In the genomic region with DNA sequence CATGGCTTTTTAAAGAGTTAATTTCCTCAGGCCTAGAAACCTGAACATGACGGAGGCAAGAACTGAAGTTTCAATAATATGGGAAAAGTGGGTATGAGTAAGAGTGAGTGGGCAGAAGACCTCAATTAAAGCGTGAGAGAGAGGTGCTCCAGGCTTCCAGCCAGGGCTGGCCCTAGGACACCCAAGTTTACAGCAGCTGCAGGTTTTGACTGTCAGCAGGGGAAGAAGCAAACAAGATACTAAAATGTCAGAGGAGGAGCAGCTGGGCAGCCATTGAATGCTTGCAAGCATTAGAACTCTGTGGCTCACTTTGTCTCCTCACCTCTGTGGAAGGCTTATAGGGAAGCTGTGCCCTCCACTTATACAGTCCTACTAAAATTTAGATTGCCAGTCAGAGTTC, we compare ENCODE assay signal across 23 mouse cellular contexts. TPM values are rescaled to one million over a fixed set of nuclear protein-coding genes. Genes with fewer than 3 reads are reported as not detected.
DNase-seq lines count a peak whose midpoint lies in the region; ATAC-seq lines count a peak whose summit lies in the region.
"Had no signal": no experiment of that assay in that cellular context is flagged by ENCODE, and none has a peak within 500 bp of the region (broad histone marks: within the 10 kb centered on the region; RNA-seq: fewer than 3 reads in every experiment).

No protein-coding gene starts in this region.

- H3K4me3 ChIP-seq in heart, embryonic 11.5 days (ENCODE audit: low read depth, low read length), result no peak overlapping the region
- H3K4me3 ChIP-seq in heart, embryonic 10.5 days, result no peak overlapping the region
- H3K4me3 ChIP-seq in neural tube, embryonic 13.5 days, result no peak overlapping the region
- no peak overlapping the region for H3K4me3 ChIP-seq in heart, embryonic 15.5 days
- no peak overlapping the region for H3K4me3 ChIP-seq in limb, embryonic 10.5 days
- H3K4me3 ChIP-seq: limb, embryonic 13.5 days; liver, embryonic 13.5 days; midbrain, embryonic 12.5 days; neural tube, embryonic 12.5 days had no signal

- H3K9ac ChIP-seq in heart, embryonic 11.5 days (ENCODE audit: low read depth, low read length), result no peak overlapping the region
- no peak overlapping the region for H3K9ac ChIP-seq in neural tube, embryonic 13.5 days
- H3K9ac ChIP-seq in heart, embryonic 15.5 days, result no peak overlapping the region
- H3K9ac ChIP-seq: limb, embryonic 13.5 days; liver, embryonic 13.5 days; midbrain, embryonic 12.5 days; neural tube, embryonic 12.5 days had no signal

- H3K27me3 ChIP-seq in heart, embryonic 11.5 days (ENCODE audit: control insufficient read depth, insufficient read depth, low read length), result no peaks in the 10 kb centered on the region
- no peaks in the 10 kb centered on the region for H3K27me3 ChIP-seq in heart, embryonic 10.5 days (ENCODE audit: insufficient read depth, poor library complexity, severe bottlenecking)
- no peaks in the 10 kb centered on the region for H3K27me3 ChIP-seq in neural tube, embryonic 13.5 days
- H3K27me3 ChIP-seq in heart, embryonic 15.5 days, result no peaks in the 10 kb centered on the region
- no peaks in the 10 kb centered on the region for H3K27me3 ChIP-seq in limb, embryonic 10.5 days (ENCODE audit: low read depth, poor library complexity, severe bottlenecking)
- H3K27me3 ChIP-seq: limb, embryonic 13.5 days; liver, embryonic 13.5 days; midbrain, embryonic 12.5 days; neural tube, embryonic 12.5 days had no signal

- 59% methylated on average over 2 of the region's 2 CpGs for WGBS in heart, embryonic 11.5 days (ENCODE audit: insufficient replicate concordance)
- 82% methylated on average over 2 of the region's 2 CpGs for whole genome bisulfite sequencing in heart, embryonic 10.5 days
- WGBS in neural tube, embryonic 13.5 days, result 56% methylated on average over 2 of the region's 2 CpGs
- WGBS in heart, embryonic 15.5 days, result 37% methylated on average over 2 of the region's 2 CpGs
- 85% methylated on average over 2 of the region's 2 CpGs for whole genome bisulfite sequencing in limb, embryonic 10.5 days

- no peaks in the 10 kb centered on the region for H3K9me3 ChIP-seq in heart, embryonic 11.5 days (replicated peaks; ENCODE audit: control insufficient read depth, low read length)
- H3K9me3 ChIP-seq in heart, embryonic 10.5 days, result no peaks in the 10 kb centered on the region
- H3K9me3 ChIP-seq in neural tube, embryonic 13.5 days, result no peaks in the 10 kb centered on the region
- no peaks in the 10 kb centered on the region for H3K9me3 ChIP-seq in heart, embryonic 15.5 days (replicated peaks)
- H3K9me3 ChIP-seq in limb, embryonic 10.5 days (replicated peaks), result no peaks in the 10 kb centered on the region
- H3K9me3 ChIP-seq: limb, embryonic 13.5 days; liver, embryonic 13.5 days; midbrain, embryonic 12.5 days; neural tube, embryonic 12.5 days had no signal

- no peaks in the 10 kb centered on the region for H3K36me3 ChIP-seq in heart, embryonic 11.5 days (ENCODE audit: control insufficient read depth, insufficient read depth, low read length)
- H3K36me3 ChIP-seq in heart, embryonic 10.5 days, result no peaks in the 10 kb centered on the region
- H3K36me3 ChIP-seq in neural tube, embryonic 13.5 days, result no peaks in the 10 kb centered on the region
- no peaks in the 10 kb centered on the region for H3K36me3 ChIP-seq in heart, embryonic 15.5 days
- no peaks in the 10 kb centered on the region for H3K36me3 ChIP-seq in limb, embryonic 10.5 days
- H3K36me3 ChIP-seq: limb, embryonic 13.5 days; liver, embryonic 13.5 days; midbrain, embryonic 12.5 days; neural tube, embryonic 12.5 days had no signal

- H3K4me1 ChIP-seq in heart, embryonic 11.5 days (ENCODE audit: control insufficient read depth, insufficient read depth, low read length), result peaks cover 12% of the 10 kb centered on the region; the same call in 1 of the 2 replicates
- H3K4me1 ChIP-seq in heart, embryonic 10.5 days, result peaks cover 18% of the 10 kb centered on the region; the same call in 1 of the 2 replicates
- peaks cover 22% of the 10 kb centered on the region for H3K4me1 ChIP-seq in neural tube, embryonic 13.5 days (replicated peaks)
- H3K4me1 ChIP-seq in heart, embryonic 15.5 days (replicated peaks), result peaks cover 16% of the 10 kb centered on the region
- H3K4me1 ChIP-seq in limb, embryonic 10.5 days, result no peaks in the 10 kb centered on the region
- H3K4me1 ChIP-seq: limb, embryonic 13.5 days; liver, embryonic 13.5 days; midbrain, embryonic 12.5 days had no signal

- peak overlapping the region; percentile 41; the same call in 1 of the 2 replicates for H3K27ac ChIP-seq in heart, embryonic 11.5 days (ENCODE audit: low read depth, low read length)
- H3K27ac ChIP-seq in heart, embryonic 10.5 days, result no peak overlapping the region
- H3K27ac ChIP-seq in neural tube, embryonic 13.5 days (replicated peaks), result 0 out of 2 replicates have a peak overlapping the region, but pooled peaks have one; percentile 15
- H3K27ac ChIP-seq in heart, embryonic 15.5 days, result peak overlapping the region; percentile 56
- H3K27ac ChIP-seq in limb, embryonic 10.5 days, result no peak overlapping the region
- H3K27ac ChIP-seq: limb, embryonic 13.5 days; liver, embryonic 13.5 days; midbrain, embryonic 12.5 days; neural tube, embryonic 12.5 days had no signal

- no peak for ATAC-seq in heart, embryonic 11.5 days (replicated peaks; ENCODE audit: insufficient number of reproducible peaks, low FRiP score, low TSS enrichment)
- ATAC-seq in neural tube, embryonic 13.5 days (ENCODE audit: low read depth), result no peak
- ATAC-seq in heart, embryonic 15.5 days (replicated peaks; ENCODE audit: insufficient number of reproducible peaks, insufficient read depth, low FRiP score, low read depth), result no peak
- ATAC-seq: hindbrain, embryonic 16.5 days; intestine, embryonic 16.5 days had no signal

- H3K4me2 ChIP-seq in heart, embryonic 11.5 days, result no peak overlapping the region
- no peak overlapping the region for H3K4me2 ChIP-seq in neural tube, embryonic 13.5 days
- peak overlapping the region; percentile 34 for H3K4me2 ChIP-seq in heart, embryonic 15.5 days
- H3K4me2 ChIP-seq: limb, embryonic 13.5 days; liver, embryonic 13.5 days; midbrain, embryonic 12.5 days; neural tube, embryonic 12.5 days had no signal

- DNase-seq in heart, embryonic 10.5 days (ENCODE audit: low spot score), result no peak
- no peak for DNase-seq in neural tube, embryonic 10.5 days (ENCODE audit: extremely low spot score, low spot score)
- no peak for DNase-seq in limb, embryonic 10.5 days (ENCODE audit: low spot score)
- DNase-seq in liver, result no peak
- DNase-seq: adrenal gland, postnatal 10 days; cerebellum, adult 11 months; cerebellum, adult 9-11 months; kidney, adult 9 months; kidney, postnatal 14 days; liver, embryonic 13.5 days; lung, adult 2 months; lung, postnatal 14 days; retina, postnatal 1 day; right cerebral cortex, postnatal 25 days; spleen, adult 18-20 months had no signal

RNA-seq across cellular contexts. Expression of a gene that starts 17.0 kb away (rescaled TPM):
- 12.8 and 15.0 TPM in 2 replicates for polyA plus RNA-seq in heart, embryonic 11.5 days (2014; fragmentation: Nextera tagmentation; extraction: Ambion mirVana)
- polyA plus RNA-seq in heart, embryonic 10.5 days (2016; fragmentation: Nextera tagmentation; extraction: Ambion mirVana), result 13.6 and 15.4 TPM in 2 replicates
- polyA plus RNA-seq in neural tube, embryonic 13.5 days (2015; fragmentation: Nextera tagmentation; extraction: Ambion mirVana), result 33.1 and 33.5 TPM in 2 replicates
- 6.4 and 10.4 TPM in 2 replicates for polyA plus RNA-seq in heart, embryonic 15.5 days (2015; fragmentation: Nextera tagmentation; extraction: Ambion mirVana)
- polyA plus RNA-seq in limb, embryonic 10.5 days (2016; fragmentation: Nextera tagmentation; extraction: Ambion mirVana), result 17.6 and 19.8 TPM in 2 replicates

RNA-seq across cellular contexts. Expression of a gene that starts 50.4 kb away (rescaled TPM):
- polyA plus RNA-seq in heart, embryonic 11.5 days (2014; fragmentation: Nextera tagmentation; extraction: Ambion mirVana), result 262 and 278 TPM in 2 replicates
- polyA plus RNA-seq in heart, embryonic 10.5 days (2016; fragmentation: Nextera tagmentation; extraction: Ambion mirVana), result 280 and 320 TPM in 2 replicates
- polyA plus RNA-seq in neural tube, embryonic 13.5 days (2015; fragmentation: Nextera tagmentation; extraction: Ambion mirVana), result 228 and 239 TPM in 2 replicates
- 177 and 218 TPM in 2 replicates for polyA plus RNA-seq in heart, embryonic 15.5 days (2015; fragmentation: Nextera tagmentation; extraction: Ambion mirVana)
- 364 and 386 TPM in 2 replicates for polyA plus RNA-seq in limb, embryonic 10.5 days (2016; fragmentation: Nextera tagmentation; extraction: Ambion mirVana)

Comparison
In these comparisons a context has a peak if more than half of its experiments do, and no peak if none do; other contexts are left out.
1. H3K27ac ChIP-seq: peak in heart, embryonic 11.5 days (single experiment), neural tube, embryonic 13.5 days (single experiment) and heart, embryonic 15.5 days (single experiment); none in heart, embryonic 10.5 days (single experiment) and limb, embryonic 10.5 days (single experiment).